Mouse (Mus musculus): ENCODE measurements at regions not wholly inside any gene's neighbourhood (a gene's known extent, or its start where the extent isn't known, plus 50 kb on each side); places are given as distances from the start of the nearest gene placed in this dataset.

- Histone ChIP-seq H3K36me3 (ENCODE audit: control insufficient read depth, insufficient read depth, low read length) (no peaks in the 10 kb centered on the region), H3K9ac (ENCODE audit: low read depth, low read length) (no peak overlapping the region), H3K4me1 (ENCODE audit: control insufficient read depth, insufficient read depth, low read length) (no peaks in the 10 kb centered on the region), H3K27ac (no peak overlapping the region), H3K4me3 (no peak overlapping the region), H3K79me2 (replicated peaks; ENCODE audit: control insufficient read depth, insufficient read depth, low read length) (no peaks in the 10 kb centered on the region), H3K27me3 (ENCODE audit: control insufficient read depth, insufficient read depth, low read length) (no peaks in the 10 kb centered on the region)
- TF ChIP-seq EP300 (IDR thresholded peaks at IDR 0.05; ENCODE audit: insufficient read depth, low read depth, low read length): no peak
- no peak for TF ChIP-seq POLR2A (IDR thresholded peaks at IDR 0.05; ENCODE audit: insufficient read depth, low read depth, low read length)
- no peak for TF ChIP-seq CTCF (IDR thresholded peaks at IDR 0.05)
- DNase-seq: no peak
- intact Hi-C loops (cut with DNase I): no loop called here
- 75% methylated on average over 3 of the region's 3 CpGs for WGBS
These were observed 216.4 kb downstream of the Lmx1a start for GRCm38 (mm10) chr1:167905424-167905823.

- intact Hi-C loops (cut with DNase I): no loop called here
- WGBS: 74% methylated on average over 3 of the region's 3 CpGs
These were observed 223.0 kb downstream of the Lmx1a start for GRCm38 (mm10) chr1:167912074-167912473.

GRCm38 (mm10) chr1:167914982-167915561 lies 226.0 kb downstream of the Lmx1a start:
- Histone ChIP-seq H3K4me3 (no peak overlapping the region), H3K4me1 (ENCODE audit: control insufficient read depth, insufficient read depth, low read length) (no peaks in the 10 kb centered on the region), H3K27ac (no peak overlapping the region), H3K27me3 (ENCODE audit: control insufficient read depth, insufficient read depth, low read length) (no peaks in the 10 kb centered on the region), H3K36me3 (ENCODE audit: control insufficient read depth, insufficient read depth, low read length) (no peaks in the 10 kb centered on the region), H3K79me2 (replicated peaks; ENCODE audit: control insufficient read depth, insufficient read depth, low read length) (no peaks in the 10 kb centered on the region), H3K9ac (ENCODE audit: low read depth, low read length) (no peak overlapping the region)
- TF ChIP-seq CTCF (IDR thresholded peaks at IDR 0.05) (peak; percentile 77), POLR2A (IDR thresholded peaks at IDR 0.05; ENCODE audit: insufficient read depth, low read depth, low read length) (no peak), EP300 (IDR thresholded peaks at IDR 0.05; ENCODE audit: insufficient read depth, low read depth, low read length) (no peak)
- DNase-seq: peak; percentile 44 to 64
- intact Hi-C loops (cut with DNase I): no loop called here
- 45% methylated on average over 7 of the region's 7 CpGs for WGBS

More at GRCm38 (mm10) chr1:167912074-167912473, 223.0 kb downstream of the Lmx1a start:
- TF ChIP-seq POLR2A (IDR thresholded peaks at IDR 0.05; ENCODE audit: insufficient read depth, low read depth, low read length) (no peak), CTCF (IDR thresholded peaks at IDR 0.05) (no peak), EP300 (IDR thresholded peaks at IDR 0.05; ENCODE audit: insufficient read depth, low read depth, low read length) (no peak)
- H3K4me3 ChIP-seq: no peak overlapping the region
- no peaks in the 10 kb centered on the region for H3K79me2 ChIP-seq (replicated peaks; ENCODE audit: control insufficient read depth, insufficient read depth, low read length)
- H3K36me3 ChIP-seq (ENCODE audit: control insufficient read depth, insufficient read depth, low read length): no peaks in the 10 kb centered on the region
- no peaks in the 10 kb centered on the region for H3K27me3 ChIP-seq (ENCODE audit: control insufficient read depth, insufficient read depth, low read length)
- DNase-seq: no peak
- no peaks in the 10 kb centered on the region for H3K4me1 ChIP-seq (ENCODE audit: control insufficient read depth, insufficient read depth, low read length)
- no peak overlapping the region for H3K27ac ChIP-seq
- no peak overlapping the region for H3K9ac ChIP-seq (ENCODE audit: low read depth, low read length)

GRCm38 (mm10) chr1:167915578-167916275 lies 226.7 kb downstream of the Lmx1a start:
- WGBS: 57% methylated on average over 6 of the region's 6 CpGs
- H3K36me3 ChIP-seq (ENCODE audit: control insufficient read depth, insufficient read depth, low read length): no peaks in the 10 kb centered on the region
- no peak overlapping the region for H3K4me3 ChIP-seq
- H3K79me2 ChIP-seq (replicated peaks; ENCODE audit: control insufficient read depth, insufficient read depth, low read length): no peaks in the 10 kb centered on the region
- H3K9ac ChIP-seq (ENCODE audit: low read depth, low read length): no peak overlapping the region
- H3K27ac ChIP-seq: no peak overlapping the region
- no peaks in the 10 kb centered on the region for H3K4me1 ChIP-seq (ENCODE audit: control insufficient read depth, insufficient read depth, low read length)
- H3K27me3 ChIP-seq (ENCODE audit: control insufficient read depth, insufficient read depth, low read length): no peaks in the 10 kb centered on the region
- intact Hi-C loops (cut with DNase I): no loop called here
- TF ChIP-seq CTCF (IDR thresholded peaks at IDR 0.05) (no peak), POLR2A (IDR thresholded peaks at IDR 0.05; ENCODE audit: insufficient read depth, low read depth, low read length) (no peak), EP300 (IDR thresholded peaks at IDR 0.05; ENCODE audit: insufficient read depth, low read depth, low read length) (no peak)
- DNase-seq: no peak

- 88% methylated on average over 7 of the region's 7 CpGs for WGBS
These were observed 233.9 kb downstream of the Lmx1a start for GRCm38 (mm10) chr1:167922917-167923316.

GRCm38 (mm10) chr1:167928060-167928467 lies 239.0 kb downstream of the Lmx1a start:
- 15% methylated on average over 4 of the region's 4 CpGs for WGBS
- Histone ChIP-seq H3K27me3 (ENCODE audit: control insufficient read depth, insufficient read depth, low read length) (no peaks in the 10 kb centered on the region), H3K27ac (no peak overlapping the region), H3K79me2 (replicated peaks; ENCODE audit: control insufficient read depth, insufficient read depth, low read length) (no peaks in the 10 kb centered on the region), H3K36me3 (ENCODE audit: control insufficient read depth, insufficient read depth, low read length) (no peaks in the 10 kb centered on the region), H3K4me1 (ENCODE audit: control insufficient read depth, insufficient read depth, low read length) (no peaks in the 10 kb centered on the region), H3K4me3 (no peak overlapping the region), H3K9ac (ENCODE audit: low read depth, low read length) (no peak overlapping the region)
- TF ChIP-seq CTCF (IDR thresholded peaks at IDR 0.05) (peak; percentile 38), POLR2A (IDR thresholded peaks at IDR 0.05; ENCODE audit: insufficient read depth, low read depth, low read length) (no peak)
- DNase-seq: no peak
- intact Hi-C loops (cut with DNase I): no loop called here

More at GRCm38 (mm10) chr1:167922917-167923316, 233.9 kb downstream of the Lmx1a start:
- Histone ChIP-seq H3K79me2 (replicated peaks; ENCODE audit: control insufficient read depth, insufficient read depth, low read length) (no peaks in the 10 kb centered on the region), H3K27ac (no peak overlapping the region), H3K27me3 (ENCODE audit: control insufficient read depth, insufficient read depth, low read length) (no peaks in the 10 kb centered on the region), H3K4me1 (ENCODE audit: control insufficient read depth, insufficient read depth, low read length) (no peaks in the 10 kb centered on the region), H3K9ac (ENCODE audit: low read depth, low read length) (no peak overlapping the region), H3K4me3 (no peak overlapping the region), H3K36me3 (ENCODE audit: control insufficient read depth, insufficient read depth, low read length) (no peaks in the 10 kb centered on the region)
- intact Hi-C loops (cut with DNase I): no loop called here
- TF ChIP-seq EP300 (IDR thresholded peaks at IDR 0.05; ENCODE audit: insufficient read depth, low read depth, low read length): no peak
- TF ChIP-seq POLR2A (IDR thresholded peaks at IDR 0.05; ENCODE audit: insufficient read depth, low read depth, low read length): no peak
- TF ChIP-seq CTCF (IDR thresholded peaks at IDR 0.05): no peak
- no peak for DNase-seq
